Mouse (Mus musculus) adrenal gland, postnatal 4 days (tissue): ENCODE measurements around the gene Ell2. TPM values are rescaled to one million over a fixed set of nuclear protein-coding genes. Genes with fewer than 3 reads are reported as not detected.
A peak's percentile ranks its signal among the peaks of the same experiment; 100 is the strongest.
"Not testable (repeated sequence)": the region's sequence is repeated elsewhere in the genome, so short reads cannot be mapped to it uniquely, and the experiment has no call there.

ENCODE experiments used
- DNase-seq, 2 experiments: peaks; one replicate each; pipeline ENCODE4 v3.0.0; 2021 to 2022; ENCODE audit warnings: low spot score in 2 of 2, mixed read lengths in 2 of 2
- long read RNA-seq, 2 experiments: library from polyadenylated mRNA; stranded (forward); transcript quantifications; one replicate each; pipeline ENCODE4 v2.0.0; 2021
- total RNA-seq, 2 experiments: library from RNA; stranded (reverse); gene quantifications; 2 replicates each; pipeline ENCODE4 v1.2.3; 2021

Ell2 gene
- 10 to 100 TPM; 27.7 to 29.4 TPM for total RNA-seq
- long read RNA-seq, experiment 1, full-length matches to known transcripts = 2 of 4 reads
- long read RNA-seq, experiment 1, partial matches to known transcripts = 0 of 4 reads
- long read RNA-seq, experiment 1, other reads (novel, unspliced or antisense) = 2 of 4 reads
- long read RNA-seq, experiment 2, full-length matches to known transcripts = 2 of 4 reads
- long read RNA-seq, experiment 2, partial matches to known transcripts = 1 of 4 reads
- long read RNA-seq, experiment 2, other reads (novel, unspliced or antisense) = 1 of 4 reads

GRCm38 (mm10) chr13:75706457-75706856, at the start of gene Ell2:
Gene Ell2, plus strand, starts transcription at chr13:75706757.
- no peak for DNase-seq

GRCm38 (mm10) chr13:75685438-75685837, 21.1 kb upstream of the Ell2 start:
- DNase-seq = no peak

GRCm38 (mm10) chr13:75686995-75687394, 19.6 kb upstream of the Ell2 start:
- no peak for DNase-seq

GRCm38 (mm10) chr13:75691625-75692024, 14.9 kb upstream of the Ell2 start:
- no peak for DNase-seq

GRCm38 (mm10) chr13:75693081-75693480, 13.5 kb upstream of the Ell2 start:
- DNase-seq = no peak

GRCm38 (mm10) chr13:75702814-75703213, 3.7 kb upstream of the Ell2 start:
- DNase-seq = no peak

GRCm38 (mm10) chr13:75706882-75707816, 592 bp downstream of the Ell2 start:
- peak; percentile 68 to 86 for DNase-seq

- peak; percentile 14 to 29 for DNase-seq
These were observed 1.5 kb downstream of the Ell2 start for GRCm38 (mm10) chr13:75707821-75708636.

GRCm38 (mm10) chr13:75708637-75709002, 2.1 kb downstream of the Ell2 start:
- DNase-seq = no peak

- no peak for DNase-seq
These were observed 2.6 kb downstream of the Ell2 start for GRCm38 (mm10) chr13:75709026-75709778.

- DNase-seq = no peak
These were observed 3.6 kb downstream of the Ell2 start for GRCm38 (mm10) chr13:75710152-75710551.

GRCm38 (mm10) chr13:75711517-75711916, 5.0 kb downstream of the Ell2 start:
- not testable (repeated sequence) for DNase-seq

- not testable (repeated sequence) for DNase-seq
These were observed 6.0 kb downstream of the Ell2 start for GRCm38 (mm10) chr13:75712544-75712943.

GRCm38 (mm10) chr13:75714407-75714806, 7.8 kb downstream of the Ell2 start:
- no peak for DNase-seq

GRCm38 (mm10) chr13:75717638-75718302, 11.2 kb downstream of the Ell2 start:
- no peak for DNase-seq

GRCm38 (mm10) chr13:75718376-75718775, 11.8 kb downstream of the Ell2 start:
- no peak for DNase-seq

GRCm38 (mm10) chr13:75719645-75720044, 13.1 kb downstream of the Ell2 start:
- no peak for DNase-seq

GRCm38 (mm10) chr13:75726569-75727373, 20.2 kb downstream of the Ell2 start:
- DNase-seq = no peak

- DNase-seq = no peak
These were observed 21.4 kb downstream of the Ell2 start for GRCm38 (mm10) chr13:75727932-75728331.
